Mouse (Mus musculus): ENCODE results near the gene Itm2c.

The Itm2c gene

GRCm38 (mm10) chr1:85922127-85922864 is 28.2 kb downstream of the Itm2c start:
- ChIA-PET CTCF (no interaction called here), POLR2A (no interaction called here)

GRCm38 (mm10) chr1:85922865-85923211 is 28.8 kb downstream of the Itm2c start:
- CTCF ChIA-PET: no interaction called here
- POLR2A ChIA-PET: no interaction called here

- POLR2A ChIA-PET: no interaction called here
- CTCF ChIA-PET: no interaction called here
These were observed 31.1 kb downstream of the Itm2c start for GRCm38 (mm10) chr1:85925183-85925582.

GRCm38 (mm10) chr1:85928057-85928687 is 34.1 kb downstream of the Itm2c start, which contains the start of gene 4933407L21Rik:
4933407L21Rik (plus strand) TSS chr1:85928483.
- CTCF ChIA-PET: interaction anchor here in 2 of 4 experiments (0.5 to 1.3 kb wide), 3 partner anchors 75 to 1944 kb away, joined by 3 to 6 read pairs (median 4); no protein-coding TSS in a partner anchor

GRCm38 (mm10) chr1:85928688-85929065 is 34.6 kb downstream of the Itm2c start:
- CTCF ChIA-PET: interaction anchor here in 2 of 4 experiments (1.1 to 1.3 kb wide), 3 partner anchors 18 to 1943 kb away, joined by 3 to 6 read pairs (median 4); no protein-coding TSS in a partner anchor
- POLR2A ChIA-PET: interaction anchor here in 2 of 4 experiments (0.6 to 1.5 kb wide), 4 partner anchors 11 to 162 kb away, joined by 3 to 6 read pairs (median 4); no protein-coding TSS in a partner anchor

More at GRCm38 (mm10) chr1:85928057-85928687, 34.1 kb downstream of the Itm2c start, which contains the start of gene 4933407L21Rik:
- POLR2A ChIA-PET: interaction anchor here in 2 of 4 experiments (0.6 to 1.5 kb wide), 4 partner anchors 11 to 161 kb away, joined by 3 to 6 read pairs (median 4); no protein-coding TSS in a partner anchor

GRCm38 (mm10) chr1:85929406-85929805 is 35.3 kb downstream of the Itm2c start:
- ChIA-PET CTCF (interaction anchor here in 3 of 4 experiments (0.6 to 1.3 kb wide), 7 partner anchors 19 to 1942 kb away, joined by 3 to 6 read pairs (median 4); no protein-coding TSS in a partner anchor), POLR2A (interaction anchor here in 1 of 4 experiments (0.6 to 1.5 kb wide), 3 partner anchors 10 to 349 kb away, joined by 4 to 5 read pairs (median 4); no protein-coding TSS in a partner anchor)

- POLR2A ChIA-PET: interaction anchor here in 1 of 4 experiments (0.6 kb wide), 1 partner anchor 413 kb away, joined by 4 read pairs; no protein-coding TSS in a partner anchor
- CTCF ChIA-PET: no interaction called here
These were observed 37.1 kb downstream of the Itm2c start for GRCm38 (mm10) chr1:85931170-85931569.

- ChIA-PET POLR2A (interaction anchor here in 2 of 4 experiments (0.6 to 0.9 kb wide), 3 partner anchors 24 to 124 kb away, joined by 3 to 5 read pairs (median 4); no protein-coding TSS in a partner anchor), CTCF (interaction anchor here in 2 of 4 experiments (0.6 to 1.6 kb wide), 4 partner anchors 74 to 634 kb away, joined by 4 to 6 read pairs (median 6); no protein-coding TSS in a partner anchor)
These were observed 39.1 kb downstream of the Itm2c start for GRCm38 (mm10) chr1:85933226-85933625.

- POLR2A ChIA-PET: interaction anchor here in 2 of 4 experiments (0.6 to 0.9 kb wide), 4 partner anchors 23 to 137 kb away, joined by 3 to 5 read pairs (median 4); no protein-coding TSS in a partner anchor
- CTCF ChIA-PET: interaction anchor here in 3 of 4 experiments (0.6 to 1.6 kb wide), 8 partner anchors 73 to 634 kb away, joined by 3 to 7 read pairs (median 4); no protein-coding TSS in a partner anchor
These were observed 39.8 kb downstream of the Itm2c start for GRCm38 (mm10) chr1:85933631-85934465.

- ChIA-PET POLR2A (interaction anchor here in 1 of 4 experiments (0.8 kb wide), 1 partner anchor 137 kb away, joined by 3 read pairs; no protein-coding TSS in a partner anchor), CTCF (interaction anchor here (0.6 to 1.6 kb wide), 8 partner anchors 39 to 125 kb away, joined by 3 to 10 read pairs (median 4); no protein-coding TSS in a partner anchor)
These were observed 40.5 kb downstream of the Itm2c start for GRCm38 (mm10) chr1:85934560-85934959.

- ChIA-PET POLR2A (interaction anchor here in 1 of 4 experiments (1.1 kb wide), 1 partner anchor 124 kb away, joined by 3 read pairs; no protein-coding TSS in a partner anchor), CTCF (interaction anchor here (0.5 to 1.5 kb wide), 13 partner anchors 22 to 481 kb away, joined by 3 to 10 read pairs (median 4); no protein-coding TSS in a partner anchor)
These were observed 41.2 kb downstream of the Itm2c start for GRCm38 (mm10) chr1:85935148-85935852.

- POLR2A ChIA-PET: interaction anchor here in 2 of 4 experiments (0.6 to 1.1 kb wide), 2 partner anchors 123 to 267 kb away, joined by 3 to 4 read pairs; no protein-coding TSS in a partner anchor
- CTCF ChIA-PET: interaction anchor here in 3 of 4 experiments (0.6 to 1.5 kb wide), 8 partner anchors 23 to 493 kb away, joined by 3 to 10 read pairs (median 4); no protein-coding TSS in a partner anchor
These were observed 42.2 kb downstream of the Itm2c start for GRCm38 (mm10) chr1:85936265-85936664.

- CTCF ChIA-PET: interaction anchor here in 1 of 4 experiments (0.7 kb wide), 1 partner anchor 69 kb away, joined by 3 read pairs; no protein-coding TSS in a partner anchor
- POLR2A ChIA-PET: interaction anchor here in 1 of 4 experiments (1.1 kb wide), 1 partner anchor 27 kb away, joined by 3 read pairs; no protein-coding TSS in a partner anchor
These were observed 43.2 kb downstream of the Itm2c start for GRCm38 (mm10) chr1:85937323-85937722.

GRCm38 (mm10) chr1:85942318-85942717 is 48.2 kb downstream of the Itm2c start:
- CTCF ChIA-PET: interaction anchor here in 1 of 4 experiments (1.1 kb wide), 1 partner anchor 65 kb away, joined by 3 read pairs; no protein-coding TSS in a partner anchor
- POLR2A ChIA-PET: no interaction called here

GRCm38 (mm10) chr1:85949085-85949684 is 55.1 kb downstream of the Itm2c start:
- POLR2A ChIA-PET: no interaction called here
- CTCF ChIA-PET: no interaction called here

GRCm38 (mm10) chr1:85955150-85955549 is 61.1 kb downstream of the Itm2c start:
- ChIA-PET CTCF (no interaction called here), POLR2A (interaction anchor here in 1 of 4 experiments (1.3 kb wide), 1 partner anchor 12 kb away, joined by 3 read pairs; no protein-coding TSS in a partner anchor)

- ChIA-PET CTCF (interaction anchor here in 1 of 4 experiments (1.3 kb wide), 1 partner anchor 22 kb away, joined by 3 read pairs; no protein-coding TSS in a partner anchor), POLR2A (interaction anchor here in 2 of 4 experiments (0.6 to 1.0 kb wide), 2 partner anchors 24 to 129 kb away, joined by 3 to 4 read pairs; no protein-coding TSS in a partner anchor)
These were observed 63.2 kb downstream of the Itm2c start for GRCm38 (mm10) chr1:85957290-85957689.

Measured in embryonic stem cell, embryonic (primary cell).